Comparison of ENCODE assay signal across 16 mouse cellular contexts in the genomic region with DNA sequence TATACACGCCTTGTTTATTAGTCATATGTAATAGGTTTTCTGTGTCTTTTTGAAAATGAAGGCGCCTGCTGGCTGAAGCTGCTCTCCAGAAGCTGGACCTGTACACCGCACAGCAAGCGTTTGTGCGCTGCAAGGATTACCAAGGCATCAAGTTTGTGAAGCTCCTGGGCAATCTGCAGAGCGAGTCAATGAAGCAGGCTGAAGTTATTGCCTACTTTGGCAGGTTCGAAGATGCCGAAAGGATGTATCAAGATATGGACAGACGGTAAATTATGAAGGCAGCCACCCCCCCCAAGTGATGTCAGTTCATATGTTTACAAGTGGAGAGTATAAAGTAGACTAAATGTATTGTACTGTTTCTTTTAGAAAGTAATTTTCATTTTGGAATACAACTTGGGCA.
"Had no signal": no experiment of that assay in that cellular context is flagged by ENCODE, and none has a peak within 500 bp of the region (broad histone marks: within the 10 kb centered on the region; RNA-seq: fewer than 3 reads in every experiment).

No protein-coding gene starts in this region.

- H3K27ac ChIP-seq: neural tube, embryonic 13.5 days; neural tube, embryonic 15.5 days; stomach, embryonic 15.5 days; stomach, postnatal 0 days had no signal

- H3K4me1 ChIP-seq: neural tube, embryonic 13.5 days; neural tube, embryonic 15.5 days; stomach, embryonic 15.5 days had no signal

- H3K4me2 ChIP-seq: neural tube, embryonic 13.5 days; neural tube, embryonic 15.5 days; stomach, embryonic 15.5 days had no signal

- H3K9me3 ChIP-seq: neural tube, embryonic 13.5 days; neural tube, embryonic 15.5 days; stomach, embryonic 15.5 days had no signal

- H3K27me3 ChIP-seq: neural tube, embryonic 13.5 days; neural tube, embryonic 15.5 days; stomach, embryonic 15.5 days had no signal

- H3K4me3 ChIP-seq: neural tube, embryonic 13.5 days; neural tube, embryonic 15.5 days; stomach, embryonic 15.5 days had no signal

- H3K9ac ChIP-seq: neural tube, embryonic 13.5 days; neural tube, embryonic 15.5 days; stomach, embryonic 15.5 days had no signal

- DNase-seq: retina, postnatal 1 day; right cerebral cortex, adult 18-20 months; right cerebral cortex, postnatal 14 days; right cerebral cortex, postnatal 25 days; right cerebral cortex, postnatal 4 days; spleen, adult 18-20 months; thymus, adult 18-20 months; thymus, adult 2 months; thymus, postnatal 14 days; thymus, postnatal 25 days; thymus, postnatal 36 days; thymus, postnatal 4 days had no signal
